Mouse (Mus musculus) retina, adult 2 months (tissue): ENCODE measurements around the gene Ccdc107.

ENCODE experiments used
- DNase-seq: peaks from one replicate; pipeline ENCODE4 v3.0.0-alpha.2; 2012; ENCODE audit warnings: low read depth, low spot score

Ccdc107 gene

DNA sequence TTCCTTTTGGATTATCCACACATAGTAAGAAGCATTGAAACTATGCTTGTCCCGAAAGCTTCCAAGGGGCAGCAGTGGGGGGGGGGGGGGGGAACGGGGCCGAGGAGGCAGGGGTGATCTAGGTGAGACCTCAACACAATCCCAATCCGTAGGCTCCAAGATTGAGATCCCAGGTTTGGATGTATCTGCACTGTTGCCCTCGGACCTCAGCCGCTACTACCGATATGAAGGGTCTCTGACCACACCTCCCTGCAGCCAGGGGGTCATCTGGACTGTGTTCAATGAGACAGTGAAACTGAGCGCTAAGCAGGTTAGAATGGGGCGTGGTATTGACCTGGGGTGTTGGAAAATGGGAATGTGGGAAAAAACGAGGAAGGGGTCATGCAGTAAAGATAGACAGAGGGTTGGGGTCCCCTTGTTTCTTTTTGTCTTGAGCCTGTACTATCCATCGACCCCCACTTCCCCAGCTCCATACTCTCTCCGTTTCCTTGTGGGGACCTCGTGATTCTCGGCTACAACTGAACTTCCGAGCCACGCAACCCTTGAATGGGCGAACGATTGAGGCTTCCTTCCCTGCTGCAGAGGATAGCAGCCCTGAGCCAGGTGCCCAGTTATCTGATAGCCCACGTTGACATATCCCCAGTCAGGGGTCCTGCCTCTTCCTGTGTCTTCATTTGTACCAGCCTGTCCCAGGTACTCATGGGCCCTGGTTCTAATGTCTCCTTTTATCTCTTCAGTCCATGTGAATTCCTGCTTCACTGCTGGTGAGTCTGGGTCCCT lies 19.2 kb downstream of the Ccdc107 start:
- DNase-seq, result no peak

DNA sequence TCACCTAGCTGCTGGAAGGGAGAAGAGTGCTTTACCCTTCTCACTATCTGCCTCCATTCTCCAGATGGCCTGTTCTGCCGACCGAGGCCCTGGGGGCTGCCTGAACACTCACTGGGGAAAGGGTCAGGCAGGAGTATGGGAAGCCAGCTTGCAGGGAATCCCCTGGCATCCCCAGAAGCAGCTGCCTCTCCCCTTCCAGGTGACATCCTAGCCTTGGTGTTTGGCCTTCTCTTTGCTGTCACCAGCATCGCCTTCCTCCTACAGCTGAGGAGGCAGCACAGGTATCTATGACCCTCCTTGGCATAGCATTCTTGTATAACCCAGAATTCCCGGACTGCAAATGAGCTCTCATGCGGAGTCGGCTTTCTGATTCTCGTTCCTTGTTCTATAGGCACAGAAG lies 20.0 kb downstream of the Ccdc107 start:
- DNase-seq, result no peak

DNA sequence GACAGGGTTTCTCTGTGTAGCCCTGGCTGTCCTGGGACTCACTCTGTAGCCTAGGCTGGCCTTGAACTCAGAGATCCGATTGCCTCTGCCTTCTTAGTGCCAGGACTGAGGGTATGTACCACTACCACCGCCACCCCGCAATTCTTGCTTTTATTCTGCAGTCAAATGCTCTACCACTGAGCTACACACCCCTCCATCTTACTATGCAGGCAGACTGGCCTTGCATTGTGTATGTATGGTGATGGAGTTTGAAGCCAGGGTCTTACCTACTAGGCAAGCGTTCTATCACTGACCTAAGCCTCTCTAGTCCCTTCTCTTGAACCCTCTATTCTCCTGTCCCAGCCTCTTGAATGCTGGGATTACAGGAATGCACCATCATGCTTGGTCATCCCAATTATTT lies 20.6 kb downstream of the Ccdc107 start:
- DNase-seq, result no peak

DNA sequence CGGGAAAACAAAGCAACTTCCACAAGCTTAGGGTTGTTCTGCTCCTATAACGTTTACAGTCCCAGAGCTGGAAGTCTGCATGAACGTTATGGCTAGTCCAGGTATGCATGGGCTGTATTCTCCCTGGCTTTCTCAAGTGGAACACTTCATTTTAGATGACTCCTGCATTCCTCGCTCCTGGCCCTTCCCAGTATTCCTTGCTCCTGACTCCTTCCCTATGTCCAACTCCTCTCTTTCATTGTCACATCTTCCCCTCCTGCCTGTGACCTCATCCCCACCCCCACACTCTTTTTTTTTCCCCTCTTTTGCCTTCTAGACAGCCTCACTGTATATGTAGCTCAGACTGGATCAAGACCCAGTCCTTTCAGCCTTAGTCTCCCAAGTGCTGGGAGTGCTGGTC lies 21.1 kb downstream of the Ccdc107 start:
- DNase-seq, result no peak

DNA sequence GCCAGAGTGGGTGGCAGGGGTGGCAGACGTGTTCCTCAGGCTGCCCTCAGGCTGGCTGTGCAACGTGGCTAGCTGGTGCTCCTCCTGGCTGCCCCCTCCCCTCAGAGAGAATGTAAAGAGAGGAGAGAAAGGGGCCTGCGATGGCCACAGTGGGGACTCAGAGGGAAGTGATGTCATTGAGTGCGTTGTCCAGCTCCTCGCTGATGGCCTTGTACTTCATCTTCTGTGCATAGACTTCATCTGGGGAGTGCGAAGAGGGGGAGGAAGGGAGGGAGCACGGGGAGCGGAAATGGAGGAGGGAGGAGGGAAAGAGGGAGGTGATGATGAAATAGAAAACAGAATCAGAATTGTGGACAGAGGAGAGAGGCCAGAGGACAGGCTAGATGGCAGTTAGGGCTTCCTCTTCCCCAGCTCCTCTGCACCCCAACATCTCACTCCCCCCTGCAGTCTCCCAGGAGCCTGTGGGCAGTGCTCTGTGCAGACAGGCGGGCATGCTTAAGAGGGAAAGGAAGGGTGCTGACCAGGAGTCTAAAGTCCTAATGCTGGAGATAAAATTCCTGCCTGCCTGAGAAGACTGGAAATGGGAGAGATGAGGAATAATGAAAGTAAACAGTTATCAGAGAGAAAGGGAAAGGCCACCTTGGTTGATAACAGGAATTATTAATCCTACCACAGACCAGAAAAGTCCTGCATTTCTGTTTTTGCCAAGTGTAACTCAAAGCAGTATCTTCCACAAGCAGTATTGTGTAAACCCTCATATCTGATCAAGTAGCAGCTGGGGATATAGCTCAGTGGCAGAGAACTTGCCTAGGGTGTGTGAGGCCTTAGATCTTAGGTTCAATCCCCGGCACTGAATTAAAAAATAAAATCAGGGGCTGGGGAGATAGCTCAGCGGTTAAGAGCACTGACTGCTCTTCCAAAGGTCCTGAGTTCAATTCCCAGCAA lies 23.3 kb downstream of the Ccdc107 start:
- no peak for DNase-seq

DNA sequence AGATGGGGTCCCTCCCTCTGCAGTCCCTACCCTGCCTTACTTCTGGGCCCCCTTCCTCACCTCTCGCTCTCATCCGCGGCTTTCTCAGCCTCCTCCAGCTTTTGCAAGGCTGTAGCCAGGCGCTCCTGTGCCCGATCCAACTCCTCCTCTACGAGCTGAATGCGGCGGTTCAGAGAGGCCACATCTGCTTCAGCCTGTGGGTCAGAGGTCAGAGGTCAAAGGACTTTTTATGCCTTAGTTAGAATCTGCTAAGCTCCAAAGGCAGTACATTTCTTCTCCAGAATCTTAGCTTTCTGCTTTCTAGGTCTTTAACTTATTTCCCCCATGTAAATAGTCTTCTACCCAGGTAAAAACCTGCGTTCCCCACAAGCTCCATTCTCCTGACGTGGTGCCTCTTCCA lies 26.9 kb downstream of the Ccdc107 start:
- DNase-seq, result no peak

DNA sequence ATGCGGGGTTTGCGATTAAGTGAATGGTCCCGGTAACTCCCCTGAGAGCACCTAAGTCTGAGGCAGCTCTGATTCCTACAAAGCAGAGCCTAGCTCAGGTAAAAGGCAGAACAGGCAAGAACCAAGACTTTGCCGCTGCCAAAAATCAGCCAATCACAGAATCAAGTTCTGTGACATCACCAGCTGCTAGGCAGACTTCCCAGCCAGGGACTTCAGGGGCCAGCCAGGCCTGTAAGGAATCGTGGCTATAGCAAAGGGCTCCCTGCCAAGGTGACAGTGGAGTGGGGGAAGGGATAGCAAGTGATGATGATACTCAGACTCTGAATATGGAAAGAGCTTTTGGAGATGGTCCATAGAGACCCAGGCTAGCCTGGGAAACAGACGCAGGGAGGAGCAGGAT lies 27.3 kb downstream of the Ccdc107 start:
- peak; percentile 49 for DNase-seq

DNA sequence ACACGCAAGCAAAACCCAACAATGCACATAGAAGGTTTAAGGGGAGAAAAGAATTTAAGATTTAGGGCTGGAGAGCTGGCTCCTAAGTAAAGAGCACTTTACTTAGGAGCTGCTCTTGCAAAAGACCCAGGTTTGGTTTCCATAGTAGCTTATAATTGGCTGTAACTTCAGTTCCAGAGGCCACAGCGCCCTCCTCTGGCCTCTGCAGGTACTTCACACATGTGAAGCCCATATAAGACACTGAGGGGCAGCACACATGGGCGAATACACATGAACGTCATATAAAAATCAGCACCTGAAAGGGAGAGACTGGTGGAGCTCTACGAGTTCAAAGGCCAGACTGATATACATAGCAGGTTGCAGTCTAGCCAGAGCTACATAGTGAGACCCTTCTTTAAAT lies 35.2 kb downstream of the Ccdc107 start:
- DNase-seq, result no peak

DNA sequence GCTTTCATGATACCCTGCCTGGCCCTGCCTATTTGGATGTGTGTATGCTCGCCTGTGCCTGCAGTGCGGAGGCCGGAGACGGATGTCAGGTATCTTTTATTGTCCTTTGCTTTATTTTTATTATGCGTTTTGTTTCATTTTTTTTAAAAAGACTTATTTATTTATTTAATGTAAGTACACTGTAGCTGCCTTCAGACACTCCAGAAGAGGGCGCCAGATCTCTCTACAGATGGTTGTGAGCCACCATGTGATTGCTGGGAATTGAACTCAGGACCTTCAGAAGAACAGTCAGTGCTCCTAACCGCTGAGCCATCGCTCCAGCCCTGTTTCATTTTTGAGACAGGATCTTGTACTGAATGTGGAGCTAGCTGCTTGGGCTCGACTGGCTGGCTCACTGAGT lies 35.8 kb downstream of the Ccdc107 start:
- no peak for DNase-seq

DNA sequence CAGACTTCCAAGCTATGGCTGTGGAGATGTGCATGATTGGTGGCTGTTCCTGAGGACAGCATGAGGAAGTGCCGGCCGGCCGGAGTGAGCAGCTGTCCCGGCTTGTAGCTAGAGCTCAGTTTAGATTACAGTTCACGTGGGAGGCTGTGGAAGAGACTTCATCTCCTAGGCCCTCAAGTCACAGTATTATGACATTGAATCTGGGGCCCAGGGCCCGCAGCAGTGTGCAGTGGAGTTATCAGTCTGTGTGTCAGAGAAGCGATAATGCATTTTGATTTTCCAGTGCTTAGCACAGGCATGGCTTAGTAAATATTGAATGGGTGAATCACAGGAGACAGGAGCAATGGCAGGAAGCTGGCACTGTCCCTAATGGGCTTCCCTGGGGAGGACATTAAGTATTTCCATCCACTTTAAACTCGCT lies 37.4 kb downstream of the Ccdc107 start:
- no peak for DNase-seq

DNA sequence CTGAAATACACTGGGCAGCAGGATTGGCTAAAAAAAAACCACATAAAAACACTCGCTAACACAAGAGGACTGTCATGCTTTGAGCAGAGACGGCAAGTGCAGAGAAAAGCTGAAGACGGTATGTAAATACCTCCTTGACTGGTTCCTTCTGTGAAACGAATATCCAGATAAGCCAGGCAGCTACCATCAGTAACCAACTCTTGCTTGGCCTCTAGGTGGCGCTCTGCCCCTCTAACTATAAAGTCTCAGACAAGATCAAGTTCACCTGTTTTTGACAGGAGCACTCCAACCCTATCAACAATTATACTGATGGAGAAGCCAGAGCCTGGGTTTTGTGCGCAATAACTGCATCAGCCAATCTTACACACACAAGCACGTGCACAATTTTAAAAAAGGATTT lies 37.9 kb downstream of the Ccdc107 start:
- DNase-seq, result peak; percentile 53

DNA sequence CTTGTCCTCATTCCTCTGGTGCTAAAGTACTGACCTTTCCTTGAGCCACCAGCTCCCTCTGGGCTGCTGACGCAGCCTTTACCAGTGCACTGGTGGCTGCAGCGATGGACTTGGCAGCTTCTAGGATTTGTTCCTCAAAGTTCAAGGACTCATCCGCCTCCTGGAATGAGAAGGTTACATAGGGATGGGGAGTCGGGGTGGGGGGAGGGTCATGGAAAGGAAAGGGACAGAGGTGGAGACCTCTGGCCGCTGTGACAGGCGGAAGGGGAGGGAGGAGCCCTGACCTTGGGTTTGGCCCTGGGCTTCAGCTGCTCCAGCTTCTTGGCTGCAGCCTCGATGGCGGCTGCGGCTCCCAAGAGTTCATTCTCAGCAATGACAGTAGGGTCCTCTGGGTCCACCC lies 40.6 kb downstream of the Ccdc107 start:
- DNase-seq, result no peak

DNA sequence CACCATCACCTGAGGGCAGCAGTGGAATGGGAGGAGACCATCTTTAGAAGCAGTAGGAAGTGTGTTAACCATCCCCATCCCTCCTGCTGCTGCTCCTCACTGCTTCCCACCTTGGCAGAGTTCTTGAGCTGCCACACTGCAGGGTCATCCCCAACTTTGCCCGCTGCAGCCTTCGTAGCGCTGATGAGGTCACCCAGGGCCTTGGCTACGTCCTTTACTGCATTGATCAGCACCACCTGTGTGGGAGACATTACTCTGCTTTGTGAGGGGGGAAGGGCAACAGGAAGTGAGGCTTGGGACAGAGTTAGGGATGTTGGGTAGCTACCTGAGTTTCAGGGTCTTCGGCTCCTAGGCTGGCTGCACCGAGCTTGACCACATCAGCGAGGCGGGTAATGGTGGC lies 42.9 kb downstream of the Ccdc107 start:
- DNase-seq, result no peak

DNA sequence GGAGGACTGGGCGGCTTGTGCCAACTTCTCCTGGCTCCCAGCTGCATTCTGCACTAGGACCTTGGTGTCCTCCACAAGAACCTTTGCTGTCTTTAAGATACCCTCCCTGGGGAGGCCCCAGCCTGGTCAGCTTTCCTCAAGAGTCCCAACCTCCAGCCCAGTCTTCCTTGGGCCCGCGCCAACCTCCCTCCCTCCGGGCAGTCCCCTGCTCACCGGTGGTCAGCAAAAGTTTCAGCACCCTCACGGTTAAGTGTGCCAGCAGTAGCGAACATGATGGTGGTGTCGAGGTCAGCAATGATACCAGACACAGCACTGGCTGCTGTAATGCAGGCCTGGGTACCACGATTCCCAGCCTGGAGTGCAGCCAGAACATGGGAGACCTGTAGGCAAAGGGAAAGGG lies 43.3 kb downstream of the Ccdc107 start:
- DNase-seq, result no peak

DNA sequence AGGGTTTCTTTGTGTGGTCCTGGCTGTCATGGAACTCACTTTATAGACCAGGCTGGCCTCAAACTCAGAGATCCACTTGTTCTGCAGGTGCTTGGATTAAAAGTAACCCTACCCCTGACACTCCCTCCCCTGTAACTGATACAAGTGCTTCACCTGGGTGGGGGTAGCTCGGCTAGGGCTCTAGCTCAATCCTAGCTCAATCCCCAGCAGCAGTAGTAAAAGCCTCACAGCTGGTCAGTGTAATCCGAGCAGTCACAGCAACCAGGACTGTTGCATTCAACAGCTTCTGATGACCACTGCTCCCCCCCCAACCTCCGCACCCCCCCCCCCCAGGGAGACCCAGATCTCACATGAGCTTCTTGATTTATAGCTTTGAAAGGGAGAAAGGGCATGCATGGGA lies 49.3 kb downstream of the Ccdc107 start:
- no peak for DNase-seq
